Mouse (Mus musculus) left cerebral cortex, postnatal 4 days (tissue): ENCODE data around the gene Endov. TPM values are rescaled to one million over a fixed set of nuclear protein-coding genes. Genes with fewer than 3 reads are reported as not detected.
A peak's percentile ranks its signal among the peaks of the same experiment; 100 is the strongest.

Experiments
- DNase-seq: peaks from one replicate; pipeline ENCODE4 v3.0.0-alpha.2; 2022
- intact Hi-C: fragments of 180-260 bp; cut with DNase I; formaldehyde crosslinking; loops from one replicate; pipeline ENCODE4 v1.15.1; 2025
- total RNA-seq, 2 experiments: library from RNA; stranded (reverse); gene quantifications; 2 replicates each; pipeline ENCODE4 v1.2.3; 2021

Endov gene
- total RNA-seq, 2 experiments from 2014 or later = 28.8 to 29.1 TPM

DNA sequence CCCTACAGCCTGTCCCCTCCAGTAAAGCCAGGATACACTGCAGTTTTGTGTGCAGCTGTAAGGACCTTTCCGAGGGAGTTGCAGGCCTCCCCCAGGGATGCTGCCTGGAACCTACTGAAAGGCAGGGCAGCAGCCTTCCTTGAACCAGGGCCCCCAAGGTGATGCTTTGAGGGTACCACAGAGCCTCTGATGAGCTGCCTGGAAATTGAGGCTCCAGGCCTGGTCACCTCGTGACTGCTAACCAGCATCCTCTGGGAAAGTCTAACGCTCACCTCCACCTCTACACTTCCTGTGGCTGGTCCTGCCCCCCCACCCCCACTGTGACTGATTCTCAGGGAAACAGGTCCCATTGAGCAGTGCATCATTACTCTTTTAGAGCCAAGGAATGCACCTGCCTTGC, 54.1 kb downstream of the Endov start:
- DNase-seq = no peak
- intact Hi-C loops = no loop called here

DNA sequence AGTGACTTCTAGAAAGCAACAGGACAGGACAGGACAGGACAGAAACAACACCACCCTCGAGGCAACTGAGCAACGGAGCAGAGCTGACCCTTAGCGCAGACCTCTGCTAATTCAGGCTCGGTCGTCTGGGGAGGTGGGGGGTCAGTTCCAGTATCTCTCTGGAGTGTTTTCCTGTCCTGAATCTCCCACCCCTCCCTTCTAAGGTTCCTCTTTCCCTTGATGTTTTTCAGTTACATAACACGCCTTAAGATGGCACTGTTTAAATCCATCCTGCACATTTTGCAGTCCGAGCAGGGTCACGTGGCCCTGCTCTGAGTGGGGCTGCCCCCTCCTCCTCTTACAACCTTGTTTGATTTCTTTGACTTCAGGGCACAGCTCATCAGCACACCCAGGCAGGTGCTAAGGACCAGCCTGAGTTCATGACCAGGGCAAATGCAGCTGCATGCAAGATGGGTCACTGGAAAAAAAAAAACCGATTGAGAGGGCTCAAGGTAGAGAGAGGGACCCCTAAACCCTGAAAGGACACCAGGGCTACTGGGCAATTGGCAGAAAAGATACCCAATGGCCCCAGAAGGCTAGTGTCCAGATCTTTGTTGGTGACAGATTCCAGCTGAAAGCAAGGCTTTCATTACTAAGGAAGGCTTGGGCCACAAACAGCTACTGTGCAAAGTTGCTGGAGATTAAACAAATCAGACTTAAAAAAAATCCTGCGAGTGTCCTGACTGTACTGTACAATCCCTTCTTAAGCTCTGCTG, 54.8 kb downstream of the Endov start:
- no peak for DNase-seq
- intact Hi-C loops = no loop called here

- intact Hi-C loops = no loop called here
- DNase-seq = no peak
These were observed 55.5 kb downstream of the Endov start for GRCm38 (mm10) chr11:119546496-119547182.

DNA sequence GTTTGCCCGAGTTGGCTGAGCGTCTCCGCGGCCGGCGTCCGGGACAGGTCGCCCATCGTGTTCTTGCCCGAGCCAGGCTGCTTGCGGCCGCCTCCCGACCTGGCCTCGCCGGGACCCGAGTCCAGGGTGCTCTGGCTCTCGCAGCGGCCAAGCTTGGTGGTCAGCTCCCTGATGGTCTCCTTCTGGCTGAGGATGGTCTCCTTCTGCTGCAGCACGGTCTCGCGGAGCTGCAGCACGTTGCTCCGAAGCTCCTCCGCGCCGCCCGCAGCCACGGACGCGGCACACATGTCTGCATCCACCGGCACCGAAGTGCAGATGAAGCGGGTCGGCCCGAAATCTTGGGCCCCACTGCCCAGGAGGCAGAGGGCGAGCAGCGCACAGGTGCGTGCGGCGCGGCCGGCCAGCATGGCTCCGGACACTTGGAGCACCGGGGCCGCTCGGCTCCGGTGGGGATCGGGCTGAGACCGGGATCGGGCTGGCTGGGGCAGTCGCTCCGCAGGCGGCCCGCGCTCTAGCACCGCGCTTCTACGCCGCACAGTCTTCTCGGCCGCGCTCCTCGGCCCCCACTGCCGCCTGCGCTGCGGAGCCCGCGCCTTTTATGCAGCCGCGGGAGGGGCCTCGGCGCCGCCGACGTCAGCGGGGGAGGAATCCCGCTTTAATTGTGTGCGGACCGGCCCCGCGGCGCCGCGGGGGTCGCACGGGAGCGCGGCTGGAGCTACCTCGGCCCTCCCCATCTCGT, 56.2 kb downstream of the Endov start, which contains the start of gene Nptx1:
TSS of gene Nptx1 (minus strand) at position 571 of the 739 bp plus-strand sequence.
- no peak for DNase-seq
- intact Hi-C loops = no loop called here

DNA sequence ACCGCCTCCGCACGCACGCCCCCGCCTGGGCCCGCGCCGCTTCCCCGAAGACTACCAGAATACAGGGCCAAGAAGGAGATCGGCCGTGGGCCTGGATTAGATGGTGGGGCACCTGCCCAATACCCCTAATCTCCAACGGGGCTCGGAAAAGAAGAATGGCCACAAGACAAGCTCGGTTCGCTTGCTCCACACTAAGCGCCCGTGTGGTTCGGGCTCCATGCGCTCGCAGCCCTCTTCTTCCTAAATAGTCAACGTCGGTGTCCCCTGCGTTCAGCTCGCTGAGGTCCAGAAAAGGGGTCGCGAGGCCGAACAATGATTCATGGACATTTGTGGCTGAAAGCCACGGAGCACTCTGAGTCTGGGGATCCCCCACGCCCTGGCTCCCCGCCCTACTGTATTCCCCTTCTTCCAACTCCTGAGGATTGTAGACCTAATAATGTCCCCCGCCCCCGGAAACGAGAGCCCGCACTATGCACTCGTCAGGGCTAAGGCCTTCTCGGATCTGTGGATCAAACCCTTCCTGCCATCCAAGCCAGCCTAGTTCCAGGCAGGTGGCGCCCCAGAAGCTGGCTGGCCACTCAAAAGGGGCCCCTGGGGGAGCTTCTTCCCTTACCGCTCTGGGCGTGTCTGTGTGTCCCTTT, 56.9 kb downstream of the Endov start:
- intact Hi-C loops = no loop called here
- no peak for DNase-seq

DNA sequence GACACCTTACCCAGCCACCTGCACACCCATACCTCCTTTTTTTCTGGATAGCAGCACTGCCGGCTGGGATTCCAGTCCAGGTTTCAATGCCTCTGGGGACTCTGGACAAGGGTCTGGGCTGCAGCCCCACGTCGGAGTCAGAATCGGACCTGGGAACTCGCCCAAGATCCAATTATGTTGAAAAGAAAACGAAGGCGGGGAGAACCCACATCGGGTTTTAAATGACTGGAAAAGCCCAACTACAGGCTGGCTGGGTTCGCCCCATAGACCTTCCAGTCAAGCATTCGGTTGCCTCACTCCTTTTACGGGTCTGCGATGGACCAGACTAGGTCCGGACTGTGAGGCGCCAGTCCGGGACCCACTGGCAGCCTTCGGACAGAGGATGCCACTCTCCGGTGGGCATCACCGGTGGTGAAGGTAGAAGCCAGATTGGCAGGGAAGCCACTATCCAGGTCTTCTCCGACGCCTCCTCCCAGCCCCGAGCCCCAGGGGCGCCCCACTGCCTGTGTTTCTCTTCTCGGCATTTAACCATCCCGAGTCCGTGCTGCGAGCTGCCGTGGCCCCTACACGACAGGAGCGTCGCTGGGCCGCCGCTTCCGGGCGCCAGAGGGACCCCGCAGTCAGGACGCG, 57.7 kb downstream of the Endov start:
- no peak for DNase-seq
- intact Hi-C loops = no loop called here

DNA sequence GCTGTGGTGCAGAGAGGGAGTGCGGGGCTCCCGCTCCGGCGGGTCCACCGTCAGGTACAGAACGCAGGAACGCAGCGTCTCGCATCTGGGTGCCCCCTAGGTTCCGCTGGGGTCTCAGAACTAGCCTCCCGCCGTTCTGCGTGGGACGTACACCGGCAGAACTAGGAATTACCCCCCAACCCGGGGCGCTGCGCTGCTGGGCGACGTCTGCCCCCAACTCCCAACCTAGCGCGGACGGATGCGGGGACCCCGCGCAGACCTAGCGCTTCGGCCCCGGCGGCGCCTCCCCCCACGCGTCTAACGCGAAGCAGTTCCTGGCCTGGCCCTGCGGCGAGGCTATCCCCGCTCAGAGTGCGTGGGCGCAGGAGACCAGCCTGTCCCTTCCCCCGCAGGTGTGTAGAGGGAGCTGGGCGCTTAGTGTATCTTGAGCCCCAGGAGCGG, 58.2 kb downstream of the Endov start:
- intact Hi-C loops = no loop called here
- DNase-seq = no peak

DNA sequence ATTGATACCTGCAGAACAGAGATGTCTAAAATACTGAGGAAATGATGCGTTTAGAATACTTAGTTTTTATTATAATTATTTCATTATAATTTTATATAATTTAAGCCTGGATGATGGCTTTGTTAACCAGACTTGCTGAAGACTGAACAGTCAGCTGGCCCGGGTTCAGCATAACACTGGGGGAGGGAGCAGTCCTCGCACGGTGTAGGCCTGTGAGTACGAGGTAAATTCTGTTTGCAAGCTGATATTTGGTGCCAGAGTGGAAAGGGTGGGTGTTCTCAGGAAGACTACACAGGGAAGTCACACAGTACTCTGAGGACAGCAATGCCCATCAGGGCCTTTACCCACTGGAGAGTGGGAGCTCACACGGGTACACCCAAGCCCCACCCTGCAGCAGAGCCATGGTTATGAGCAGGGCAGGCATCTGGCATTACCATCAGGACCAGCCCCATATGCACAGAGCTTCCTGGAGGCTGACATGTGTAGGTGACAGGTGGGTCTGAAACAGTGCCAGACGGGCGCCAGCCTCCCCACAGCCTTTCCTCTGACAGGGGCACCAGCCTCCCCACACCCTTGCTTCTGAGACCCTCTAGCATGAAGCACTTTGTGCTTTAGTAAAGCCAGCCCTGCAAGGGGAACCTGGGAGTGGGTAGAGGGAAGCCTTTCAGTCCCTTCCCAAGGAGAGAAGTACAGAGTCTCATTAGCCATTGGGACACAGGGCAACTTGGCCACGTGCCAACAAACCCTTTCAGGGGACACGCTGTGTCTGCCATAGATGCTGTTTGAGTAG, 59.6 kb downstream of the Endov start:
- intact Hi-C loops = no loop called here
- DNase-seq = peak; percentile 72

- no peak for DNase-seq
- intact Hi-C loops = no loop called here
These were observed 60.3 kb downstream of the Endov start for GRCm38 (mm10) chr11:119551468-119551867.

DNA sequence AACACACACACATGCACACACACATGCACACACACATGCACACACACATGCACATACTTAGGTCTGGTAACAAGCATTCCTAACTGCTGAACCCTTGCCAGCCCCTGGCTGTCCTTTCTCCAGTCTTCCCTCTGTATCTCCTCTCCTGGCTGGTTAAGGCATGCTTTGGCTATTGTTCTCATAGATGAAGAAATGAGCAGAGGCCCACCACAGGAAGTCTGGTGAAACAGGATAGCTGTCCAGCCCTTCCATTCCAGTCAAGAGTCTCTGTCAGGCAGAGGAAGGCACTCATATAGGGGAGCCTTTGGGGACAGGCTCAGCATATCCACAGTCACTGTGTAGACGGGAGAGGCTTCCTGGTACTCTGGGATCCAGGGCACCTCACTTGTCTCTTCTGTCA, 61.2 kb downstream of the Endov start:
- DNase-seq = no peak
- intact Hi-C loops = no loop called here

GRCm38 (mm10) chr11:119552902-119553802, 62.0 kb downstream of the Endov start:
- intact Hi-C loops = no loop called here

GRCm38 (mm10) chr11:119554706-119555105, 63.6 kb downstream of the Endov start:
- intact Hi-C loops = no loop called here
- no peak for DNase-seq

More at GRCm38 (mm10) chr11:119552902-119553802, 62.0 kb downstream of the Endov start:
- DNase-seq = peak; percentile 77

GRCm38 (mm10) chr11:119555170-119555569, 64.0 kb downstream of the Endov start:
- intact Hi-C loops = no loop called here
- DNase-seq = no peak

DNA sequence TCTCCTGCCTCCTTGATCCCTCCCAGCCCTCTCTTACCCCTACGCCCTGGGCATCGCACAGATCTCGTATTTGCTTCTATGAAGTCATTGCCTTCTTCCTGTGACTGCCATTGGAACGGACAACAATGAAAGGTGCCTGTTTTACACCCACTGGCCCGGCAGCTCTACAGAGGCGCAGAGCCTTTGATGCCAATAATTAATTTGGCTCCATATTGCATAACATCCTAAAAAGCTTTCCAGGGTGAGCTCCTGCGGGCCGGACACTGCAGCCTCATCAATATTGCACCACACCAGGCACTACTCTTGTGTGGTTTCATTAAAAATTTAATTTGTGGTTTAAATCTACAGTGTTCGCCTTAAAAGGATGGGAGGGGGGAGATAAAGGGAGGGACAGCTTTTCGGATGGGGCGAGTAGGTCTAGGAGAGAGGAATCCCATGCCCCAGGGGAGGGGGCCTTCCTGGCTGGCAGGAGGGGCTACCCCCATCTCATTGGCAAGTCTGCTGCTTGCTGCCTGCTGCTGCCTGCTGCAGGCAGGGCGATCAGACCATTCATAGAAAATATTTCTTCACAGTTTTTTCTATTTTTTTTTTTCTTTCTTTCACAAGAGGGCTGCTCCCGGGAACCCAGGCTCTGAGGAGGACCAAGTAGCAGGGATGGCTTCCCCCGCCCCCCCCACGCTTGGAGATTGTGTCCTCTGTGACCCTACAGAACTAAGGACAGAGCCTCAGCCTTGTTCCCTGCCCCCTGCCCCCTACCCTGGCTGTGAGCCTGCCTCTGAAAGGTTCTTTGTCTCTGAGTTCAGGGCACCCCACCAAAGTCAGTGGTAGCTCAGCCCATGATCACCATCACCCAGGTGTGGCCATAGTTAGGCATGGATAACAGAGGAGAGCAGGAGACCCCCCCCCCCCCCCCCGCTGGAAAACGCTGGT, 67.1 kb downstream of the Endov start:
- intact Hi-C loops = no loop called here
- no peak for DNase-seq

DNA sequence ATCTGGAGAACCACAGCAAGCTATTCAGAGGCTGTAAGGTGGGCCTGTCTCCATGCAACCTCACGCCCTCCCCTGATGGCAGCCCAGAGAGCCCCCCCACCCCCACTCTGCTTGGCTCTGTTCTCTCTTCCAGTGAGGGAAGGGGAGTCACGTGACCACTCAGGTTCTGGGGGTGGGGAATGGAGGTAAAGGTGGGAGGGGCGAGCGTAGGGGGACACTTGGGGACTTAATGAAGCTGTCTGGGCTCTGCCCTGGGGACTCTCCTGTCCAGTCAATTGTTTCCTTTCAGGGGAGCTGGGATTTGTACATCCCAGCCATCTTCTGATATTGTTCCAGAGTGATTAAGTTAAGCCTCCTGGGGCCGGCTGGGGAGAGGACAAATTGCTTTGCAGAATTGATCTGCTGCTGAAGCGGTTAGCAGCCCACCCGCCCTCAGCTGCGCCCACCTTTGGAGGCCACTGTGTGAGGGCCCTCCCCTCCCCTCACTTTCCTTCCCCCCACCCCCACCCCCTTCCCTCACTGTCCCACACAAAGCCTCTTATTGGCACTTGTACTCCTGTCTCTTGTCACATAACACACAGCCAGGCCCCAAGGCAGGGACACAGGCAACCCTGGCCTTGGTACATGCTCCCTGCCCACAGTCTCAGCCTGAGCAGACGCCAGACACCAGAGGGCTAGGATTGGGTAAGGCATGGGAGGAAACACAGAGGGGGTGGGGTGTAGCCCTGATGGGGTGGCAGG, 67.9 kb downstream of the Endov start:
- intact Hi-C loops = no loop called here
- DNase-seq = no peak
